Mouse (Mus musculus) urinary bladder, postnatal 0 days (tissue): ENCODE data around the gene Nlrp1b. TPM values are rescaled to one million over a fixed set of nuclear protein-coding genes. Genes with fewer than 3 reads are reported as not detected.

Experiments
- polyA plus RNA-seq: library from polyadenylated mRNA; unstranded; fragments of >200 nt; fragmentation: Nextera tagmentation; extraction: Ambion mirVana; gene quantifications from 2 replicates; pipeline ENCODE4 v1.2.1, GENCODE M21; 2015

The Nlrp1b gene
- polyA plus RNA-seq = 0.08 and 0.10 TPM in 2 replicates

DNA sequence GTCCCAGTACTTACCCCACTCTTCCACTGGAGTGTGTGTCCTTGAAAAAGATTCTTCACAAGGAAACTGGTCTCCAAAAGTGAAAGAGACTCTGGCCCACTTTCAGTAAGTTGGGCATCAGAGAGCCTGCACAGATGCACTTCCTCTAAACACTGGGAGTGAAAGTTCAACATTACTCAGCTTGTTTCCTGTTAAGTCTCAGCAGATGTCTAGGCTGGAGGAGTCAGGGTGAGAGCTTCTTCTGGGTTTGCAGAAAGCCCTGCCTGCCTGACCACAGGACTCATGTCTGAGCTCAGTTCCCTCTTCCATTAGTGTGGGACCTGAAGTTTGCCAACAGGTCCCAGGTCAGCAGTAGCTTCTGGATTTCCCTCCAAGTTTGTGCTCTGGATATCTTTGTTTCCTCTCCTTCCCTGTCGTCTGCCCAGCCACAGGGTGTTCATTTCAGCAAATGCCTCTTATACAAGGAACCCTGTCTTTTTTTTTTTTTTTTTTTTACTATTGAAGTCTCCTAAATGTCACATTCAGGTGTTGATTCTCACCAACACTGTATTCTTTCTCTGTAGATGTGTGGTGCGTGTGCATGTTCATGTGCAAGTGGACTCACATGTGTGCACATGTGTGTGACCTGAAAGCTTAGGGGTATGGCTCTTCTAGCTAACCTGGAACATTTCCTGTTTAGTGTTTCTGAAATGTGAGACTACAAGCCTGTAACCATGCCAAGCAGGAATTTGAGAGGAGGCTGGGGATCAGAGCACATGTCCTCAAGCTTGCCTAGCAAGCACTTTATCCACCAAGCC, at the start of gene Nlrp1b:
Nlrp1b (minus strand) TSS at position 50 of the 797 bp plus-strand sequence.

DNA sequence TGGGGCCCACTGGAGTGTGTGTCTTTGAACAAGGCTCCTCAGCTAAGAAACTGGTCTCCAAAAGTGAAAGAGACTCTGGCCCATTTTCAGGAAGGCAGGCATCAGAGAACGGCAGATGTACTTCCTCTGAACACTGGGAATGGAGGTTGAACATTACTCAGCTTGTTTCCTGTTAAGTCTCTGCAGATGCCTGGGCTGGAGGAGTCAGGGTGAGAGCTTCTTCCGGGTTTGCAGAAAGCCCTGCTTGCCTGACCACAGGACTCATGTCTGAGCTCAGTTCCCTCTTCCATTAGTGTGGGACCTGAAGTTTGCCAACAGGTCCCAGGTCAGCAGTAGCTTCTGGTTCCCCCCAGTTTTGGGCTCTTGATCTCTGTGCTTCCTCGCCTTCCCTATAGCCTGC, 85.9 kb downstream of the Nlrp1b start, which contains the start of gene Nlrp1a:
Nlrp1a (minus strand) TSS at position 44 of the 400 bp plus-strand sequence.

Other genes starting within 250 kb of the Nlrp1b start
- 154 and 168 TPM in 2 replicates for gene C1qbp, start 247.7 kb downstream of the Nlrp1b start, polyA plus RNA-seq
- gene Dhx33, start 226.3 kb downstream of the Nlrp1b start, polyA plus RNA-seq = 7.7 and 9.5 TPM in 2 replicates
- gene Mis12, start 211.1 kb downstream of the Nlrp1b start, polyA plus RNA-seq = 15.8 and 18.9 TPM in 2 replicates
- gene Derl2, start 210.9 kb downstream of the Nlrp1b start, polyA plus RNA-seq = 55.4 and 66.1 TPM in 2 replicates
- 6.3 and 7.5 TPM in 2 replicates for gene 6330403K07Rik, start 197.2 kb downstream of the Nlrp1b start, polyA plus RNA-seq
- 0.04 and 0.05 TPM in 2 replicates for gene Nlrp1a, start 86.0 kb downstream of the Nlrp1b start, polyA plus RNA-seq